Mouse (Mus musculus) ES-CJ7 (cell line): ENCODE measurements around the gene Trpm7.
"Not testable (repeated sequence)": the region's sequence is repeated elsewhere in the genome, so short reads cannot be mapped to it uniquely, and the experiment has no call there.

Source experiments
- DNase-seq: peaks from one replicate; pipeline ENCODE4 v3.0.0; 2011; ENCODE audit warnings: low read depth, low spot score

Gene Trpm7

GRCm38 (mm10) chr2:126875871-126876796 is at the start of gene Trpm7:
Gene Trpm7 (minus strand): TSS chr2:126876230.
- DNase-seq, result peak; percentile 95

DNA sequence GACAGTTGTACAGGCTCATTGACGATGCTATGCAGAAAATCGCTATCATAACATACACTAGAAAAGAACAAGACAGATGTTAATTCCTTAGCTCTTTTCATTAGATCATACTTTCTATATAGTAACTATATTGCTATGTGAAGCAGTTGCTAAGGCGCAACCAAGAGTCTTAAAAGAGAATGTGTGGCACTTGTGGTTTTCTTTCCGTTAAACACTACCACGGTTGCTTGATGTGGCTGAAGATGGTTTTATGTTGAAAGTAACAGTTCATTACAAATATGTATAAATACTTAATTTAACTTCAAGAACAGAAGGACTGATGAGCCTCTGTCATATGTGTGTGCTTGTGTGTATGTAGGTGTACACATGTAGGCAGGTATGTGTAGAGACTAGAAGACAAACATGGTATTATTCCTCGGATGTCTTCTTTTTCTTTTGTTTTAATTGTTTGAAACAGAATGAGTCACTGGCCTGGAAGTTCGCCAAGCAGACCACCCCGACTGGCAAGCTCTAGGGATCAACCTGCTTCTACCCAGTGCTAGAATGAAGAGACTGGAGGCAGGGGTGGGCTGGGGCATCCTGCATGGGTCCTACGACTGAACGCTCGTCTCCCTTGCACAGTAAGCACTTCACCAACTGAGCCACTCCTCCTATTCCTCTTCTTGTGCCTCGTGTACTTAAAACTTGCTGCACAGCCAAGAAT is 44.5 kb upstream of the Trpm7 start:
- DNase-seq, result no peak

- no peak for DNase-seq
These were observed 40.2 kb upstream of the Trpm7 start for GRCm38 (mm10) chr2:126916236-126916635.

GRCm38 (mm10) chr2:126914096-126914495 is 38.1 kb upstream of the Trpm7 start:
- DNase-seq, result no peak

- DNase-seq, result no peak
These were observed 28.1 kb upstream of the Trpm7 start for GRCm38 (mm10) chr2:126904162-126904561.

- no peak for DNase-seq
These were observed 21.5 kb upstream of the Trpm7 start for GRCm38 (mm10) chr2:126897511-126897910.

- DNase-seq, result no peak
These were observed 20.9 kb upstream of the Trpm7 start for GRCm38 (mm10) chr2:126896941-126897340.

GRCm38 (mm10) chr2:126894245-126894644 is 18.2 kb upstream of the Trpm7 start:
- no peak for DNase-seq

GRCm38 (mm10) chr2:126892316-126892715 is 16.3 kb upstream of the Trpm7 start:
- no peak for DNase-seq

GRCm38 (mm10) chr2:126891743-126892142 is 15.7 kb upstream of the Trpm7 start:
- DNase-seq, result no peak

DNA sequence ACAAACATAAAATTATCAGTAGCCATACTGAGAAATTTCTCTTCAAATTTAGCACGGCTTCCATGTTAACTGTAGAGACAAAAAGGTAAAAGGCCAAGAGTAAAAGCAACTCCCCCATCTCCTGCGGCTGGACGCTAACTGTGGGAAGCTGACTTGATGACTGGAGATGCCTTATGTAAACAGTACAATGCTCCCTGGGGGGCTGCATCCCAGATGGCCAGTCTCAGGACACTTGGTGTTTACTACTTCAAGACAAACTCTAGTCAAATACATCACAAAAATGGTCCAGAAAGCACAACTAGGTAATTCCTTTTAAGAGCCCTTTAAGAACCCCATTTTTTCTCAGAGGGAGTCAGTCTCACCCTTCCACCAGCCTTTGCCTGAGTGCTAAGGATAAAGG is 11.1 kb upstream of the Trpm7 start:
- no peak for DNase-seq

DNA sequence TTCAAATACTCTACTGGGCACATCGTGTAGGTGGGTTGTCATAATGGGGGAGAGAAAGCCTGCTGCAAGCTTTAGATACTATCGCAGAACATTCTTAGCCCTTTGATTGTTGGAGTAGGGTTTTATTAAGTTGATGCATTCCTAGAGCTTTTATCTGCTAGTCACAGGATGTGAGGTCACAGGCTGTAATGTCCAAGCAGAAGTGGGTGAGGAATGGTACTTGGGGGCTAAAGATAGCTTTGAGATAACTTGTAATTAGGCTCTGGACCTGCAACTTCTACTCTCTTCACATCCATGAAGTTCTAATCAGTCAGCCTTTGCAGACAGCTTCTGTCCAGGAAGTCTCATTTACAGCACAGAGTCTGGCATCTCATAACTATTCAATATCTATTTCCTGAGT is 9.8 kb upstream of the Trpm7 start:
- DNase-seq, result no peak

- DNase-seq, result not testable (repeated sequence)
These were observed 6.7 kb upstream of the Trpm7 start for GRCm38 (mm10) chr2:126882711-126883110.

DNA sequence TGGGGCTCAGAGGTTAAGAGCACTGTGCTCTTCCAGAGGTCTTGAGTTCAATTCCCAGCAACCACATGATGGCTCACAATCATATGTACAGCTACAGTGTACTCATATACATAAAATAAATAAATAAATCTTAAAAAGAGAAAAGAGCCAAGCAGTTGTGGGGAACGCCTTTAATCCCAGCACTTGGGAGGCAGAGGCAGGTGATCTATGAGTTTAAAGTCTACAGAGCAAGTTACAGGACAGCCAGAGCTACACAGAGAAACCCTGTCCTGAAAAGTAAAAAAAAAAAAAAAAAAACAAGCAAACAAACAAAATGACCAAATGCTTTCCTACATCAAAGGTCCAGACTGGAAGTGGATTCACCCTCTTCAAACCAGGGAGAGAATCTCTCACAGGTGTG is 2.0 kb upstream of the Trpm7 start:
- no peak for DNase-seq

DNA sequence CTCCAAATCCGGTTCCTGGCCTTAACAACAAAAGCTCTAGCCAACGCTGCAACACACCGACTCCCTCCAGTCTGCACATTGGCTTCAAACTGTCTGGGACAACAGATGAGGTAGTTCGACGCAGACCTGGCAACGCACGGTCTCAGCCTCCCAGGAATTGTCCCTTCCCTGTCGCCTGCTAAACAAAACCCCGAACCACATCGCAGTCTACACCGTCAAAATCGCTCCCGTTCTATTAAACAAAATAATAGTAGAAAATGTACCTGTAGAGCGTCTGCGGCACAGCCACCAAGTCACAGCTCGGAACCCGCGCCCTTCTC is 554 bp downstream of the Trpm7 start:
- peak; percentile 79 for DNase-seq

DNA sequence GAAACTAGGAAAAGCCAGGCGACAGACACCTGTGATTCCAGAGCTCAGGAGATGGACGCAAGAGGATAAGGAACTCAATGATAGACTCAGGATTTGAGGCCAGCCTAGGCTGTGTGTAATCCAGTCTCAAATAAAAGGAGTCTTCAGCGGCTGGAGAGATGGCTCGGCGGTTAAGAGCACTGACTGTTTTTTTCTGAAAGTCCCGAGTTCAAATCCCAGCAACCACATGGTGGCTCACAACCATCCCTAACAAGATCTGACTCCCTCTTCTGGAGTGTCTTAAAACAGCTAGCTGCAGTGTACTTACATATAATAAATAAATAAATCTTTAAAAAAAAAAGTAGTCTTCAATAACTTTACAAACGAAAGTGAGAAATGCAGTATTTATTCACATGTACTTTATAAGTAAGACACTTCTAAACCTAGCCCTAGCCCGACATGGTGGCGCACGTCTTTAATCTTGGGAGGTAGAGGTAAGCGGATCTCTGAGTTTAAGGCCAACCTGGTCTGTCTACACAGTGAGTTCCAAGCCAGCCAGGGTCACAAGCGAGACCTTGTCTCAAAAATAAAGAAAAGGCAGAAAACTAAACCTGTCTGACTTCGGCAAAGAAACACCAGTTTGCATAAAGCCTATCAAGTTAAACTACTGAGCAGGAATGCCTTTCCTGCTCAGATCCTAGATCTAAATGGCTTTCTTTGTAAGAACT is 1.1 kb downstream of the Trpm7 start:
- peak; percentile 19 for DNase-seq

- DNase-seq, result no peak
These were observed 9.7 kb downstream of the Trpm7 start for GRCm38 (mm10) chr2:126866301-126866700.

- no peak for DNase-seq
These were observed 10.4 kb downstream of the Trpm7 start for GRCm38 (mm10) chr2:126865501-126866199.

DNA sequence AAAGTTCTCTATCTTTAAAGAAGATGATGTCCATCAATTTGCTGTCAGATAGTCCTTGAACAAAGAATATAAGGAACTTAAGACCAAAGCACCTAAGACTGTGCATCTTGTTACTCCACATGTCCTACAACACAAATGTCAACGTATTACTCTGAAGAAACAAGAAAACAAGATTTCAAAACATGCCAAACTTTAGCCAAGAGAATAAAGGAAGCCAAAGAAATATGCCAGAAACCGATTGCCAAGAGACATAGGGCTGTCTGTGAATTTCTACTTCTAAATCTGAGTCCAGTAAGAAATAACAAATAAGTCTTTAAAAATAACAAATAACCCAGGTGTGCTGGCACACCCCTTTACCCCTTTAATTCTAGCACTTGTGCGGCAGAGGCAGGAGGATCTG is 11.0 kb downstream of the Trpm7 start:
- no peak for DNase-seq

GRCm38 (mm10) chr2:126844751-126845150 is 31.3 kb downstream of the Trpm7 start:
- no peak for DNase-seq

GRCm38 (mm10) chr2:126838848-126839247 is 37.2 kb downstream of the Trpm7 start:
- no peak for DNase-seq

DNA sequence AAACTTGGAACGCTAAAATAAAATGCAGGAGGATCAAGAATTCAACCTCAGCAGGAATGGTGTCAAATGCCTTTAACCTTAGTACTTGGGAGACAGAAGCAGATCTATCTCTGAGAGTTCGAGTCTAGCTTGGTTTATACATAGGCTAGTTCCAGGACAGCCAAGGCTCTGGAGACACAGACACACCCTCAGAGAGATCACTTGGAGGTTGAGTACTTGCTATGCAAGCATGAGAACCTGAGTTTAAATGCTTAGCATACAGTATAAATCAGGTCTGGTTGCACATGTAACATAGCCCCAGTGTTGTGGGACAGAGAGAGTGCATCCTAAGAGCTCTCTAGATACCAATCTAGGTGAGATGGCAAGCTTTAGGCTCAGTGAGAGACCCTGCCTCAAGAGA is 58.6 kb downstream of the Trpm7 start:
- no peak for DNase-seq
